Mouse (Mus musculus): ENCODE measurements around the gene Bcdin3d. TPM values are rescaled to one million over a fixed set of nuclear protein-coding genes. Genes with fewer than 3 reads are reported as not detected.

Gene Bcdin3d
- polyA plus RNA-seq, 1 experiment from 2014 or later, result 12.5 TPM

Other genes starting within 250 kb of the Bcdin3d start
- 0.12 TPM in 1 of 2 replicates, not detected in the other for gene Kcnh3, start 249.9 kb downstream of the Bcdin3d start, polyA plus RNA-seq (2014; fragmentation: Nextera tagmentation; extraction: Ambion mirVana)
- gene Mcrs1, start 222.8 kb downstream of the Bcdin3d start, polyA plus RNA-seq (2014; fragmentation: Nextera tagmentation; extraction: Ambion mirVana), result 167 and 173 TPM in 2 replicates
- 31.2 and 38.0 TPM in 2 replicates for gene Prpf40b, start 179.6 kb downstream of the Bcdin3d start, polyA plus RNA-seq (2014; fragmentation: Nextera tagmentation; extraction: Ambion mirVana)
- 0.36 TPM in 1 of 2 replicates, not detected in the other for gene Fam186b, start 178.8 kb downstream of the Bcdin3d start, polyA plus RNA-seq (2014; fragmentation: Nextera tagmentation; extraction: Ambion mirVana)
- 14.4 and 15.0 TPM in 2 replicates for gene Fmnl3, start 104.2 kb downstream of the Bcdin3d start, polyA plus RNA-seq (2014; fragmentation: Nextera tagmentation; extraction: Ambion mirVana)
- 235 and 239 TPM in 2 replicates for gene Tmbim6, start 81.8 kb downstream of the Bcdin3d start, polyA plus RNA-seq (2014; fragmentation: Nextera tagmentation; extraction: Ambion mirVana)
- gene Nckap5l, start 17.0 kb downstream of the Bcdin3d start, polyA plus RNA-seq (2014; fragmentation: Nextera tagmentation; extraction: Ambion mirVana), result 7.5 and 9.2 TPM in 2 replicates
- gene Faim2, start 53.4 kb upstream of the Bcdin3d start, polyA plus RNA-seq (2014; fragmentation: Nextera tagmentation; extraction: Ambion mirVana), result 0.19 TPM in 1 of 2 replicates, not detected in the other
- gene Aqp2, start 104.3 kb upstream of the Bcdin3d start, polyA plus RNA-seq (2014; fragmentation: Nextera tagmentation; extraction: Ambion mirVana), result not detected in 2 replicates
- gene Aqp5, start 116.1 kb upstream of the Bcdin3d start, polyA plus RNA-seq (2014; fragmentation: Nextera tagmentation; extraction: Ambion mirVana), result 0.18 and 0.26 TPM in 2 replicates
- not detected in 2 replicates for gene Aqp6, start 126.7 kb upstream of the Bcdin3d start, polyA plus RNA-seq (2014; fragmentation: Nextera tagmentation; extraction: Ambion mirVana)
- 94.4 and 98.7 TPM in 2 replicates for gene Racgap1, start 176.9 kb upstream of the Bcdin3d start, polyA plus RNA-seq (2014; fragmentation: Nextera tagmentation; extraction: Ambion mirVana)
- 1.1 and 1.2 TPM in 2 replicates for gene Asic1, start 195.6 kb upstream of the Bcdin3d start, polyA plus RNA-seq (2014; fragmentation: Nextera tagmentation; extraction: Ambion mirVana)
- 24.7 and 27.4 TPM in 2 replicates for gene Smarcd1, start 227.4 kb upstream of the Bcdin3d start, polyA plus RNA-seq (2014; fragmentation: Nextera tagmentation; extraction: Ambion mirVana)
- gene Gm17349, start 230.8 kb upstream of the Bcdin3d start, polyA plus RNA-seq (2014; fragmentation: Nextera tagmentation; extraction: Ambion mirVana), result not detected in 2 replicates
- 0.80 and 1.1 TPM in 2 replicates for gene Gpd1, start 242.8 kb upstream of the Bcdin3d start, polyA plus RNA-seq (2014; fragmentation: Nextera tagmentation; extraction: Ambion mirVana)

Data from heart, embryonic 14.5 days (tissue).